Mouse (Mus musculus) ES-Bruce4 (cell line): ENCODE results near the gene Trio.

Experiments
- CTCF ChIP-seq: IDR thresholded peaks from one replicate; pipeline ENCODE4 v1.8.1; 2011; ENCODE audit warnings: low read depth, low read length
- EP300 ChIP-seq: IDR thresholded peaks from 2 replicates; pipeline ENCODE4 v1.6.1; 2011; ENCODE audit warnings: low read depth, low read length; ENCODE audit not compliant: insufficient read depth

DNA sequence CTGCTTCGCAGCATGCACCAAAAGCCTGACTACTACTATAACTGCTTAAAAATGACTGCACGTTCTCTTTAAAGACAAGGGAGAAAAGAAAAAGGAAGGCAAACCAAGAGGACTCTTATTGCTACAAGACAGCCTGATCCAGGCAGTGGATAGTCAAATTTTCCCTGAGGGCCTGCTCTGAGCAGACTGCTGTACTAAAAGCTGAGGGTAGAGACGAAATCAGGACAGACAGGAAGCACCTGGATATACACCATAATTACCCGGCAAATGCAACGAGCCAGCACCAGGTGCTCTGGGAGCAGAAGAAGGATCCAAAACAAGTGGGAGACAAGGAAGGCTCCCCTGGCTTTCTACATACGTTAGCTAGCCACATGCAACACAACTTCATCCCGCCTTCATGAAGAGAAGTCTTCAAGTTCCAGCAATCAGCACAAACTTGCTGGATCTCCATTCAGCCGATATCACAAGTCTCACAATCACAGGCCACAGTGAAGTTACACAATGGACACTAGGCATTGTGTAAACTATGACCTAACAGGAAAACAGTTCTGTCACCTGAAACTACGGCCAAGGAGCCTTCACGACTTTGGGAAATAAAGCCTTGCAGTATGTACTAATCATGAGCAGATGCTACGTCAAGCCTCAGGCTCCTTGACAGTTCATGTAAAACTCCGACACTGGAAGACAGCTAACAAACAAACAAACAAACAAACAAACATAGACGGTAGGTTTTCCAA lies 43.7 kb downstream of the Trio start:
- TF ChIP-seq CTCF (no peak), EP300 (no peak)
